Mouse (Mus musculus) granulocyte monocyte progenitor cell, adult 5-6 weeks (primary cell): ENCODE measurements at regions not wholly inside any gene's neighbourhood (a gene's known extent, or its start where the extent isn't known, plus 50 kb on each side); places are given as distances from the start of the nearest gene placed in this dataset.

Experiments used
- ATAC-seq: replicated peaks from 2 replicates; pipeline ENCODE4 v1.8.0; 2016; ENCODE audit warnings: mild to moderate bottlenecking, moderate TSS enrichment, inconsistent platforms; ENCODE audit not compliant: poor library complexity, severe bottlenecking

DNA sequence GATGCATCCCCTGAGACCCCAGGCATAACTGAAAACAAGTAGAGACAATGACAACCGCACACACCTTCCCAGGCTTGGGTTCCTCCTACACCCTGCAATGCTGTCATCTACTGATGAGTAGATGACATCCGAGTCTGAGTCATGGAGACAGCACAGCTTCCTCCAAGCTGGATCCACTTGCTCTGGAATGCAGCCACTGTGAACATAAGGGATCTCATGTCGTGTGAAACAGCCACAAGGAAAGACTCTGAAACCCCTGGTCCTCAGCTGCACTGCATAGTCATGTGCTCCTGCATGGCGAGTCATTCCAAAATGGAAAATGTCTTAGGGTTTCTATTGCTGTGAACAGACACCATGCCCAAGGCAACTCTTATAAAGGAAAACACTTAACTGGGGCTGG lies 305.2 kb upstream of the Zfp64 start:
- ATAC-seq, result no peak

DNA sequence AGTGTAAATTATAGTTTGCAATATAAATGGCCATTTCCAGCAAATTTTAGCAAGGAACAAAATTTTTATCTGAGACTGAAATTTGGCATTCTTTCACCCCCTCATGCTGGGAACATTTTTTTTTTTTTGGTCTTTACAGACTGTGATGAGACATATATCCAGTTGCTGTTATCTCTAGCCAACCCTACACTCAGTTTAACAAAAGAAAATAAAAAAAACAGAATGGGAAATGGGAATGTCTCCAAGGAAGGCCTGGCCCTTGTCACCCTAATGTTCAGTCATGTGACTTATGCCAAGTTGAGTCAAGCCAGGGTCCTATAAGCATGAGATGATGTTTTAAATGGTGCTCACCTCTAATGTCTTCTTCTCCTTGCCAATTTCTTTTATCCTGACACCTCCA lies 289.2 kb upstream of the Zfp64 start:
- ATAC-seq, result no peak

DNA sequence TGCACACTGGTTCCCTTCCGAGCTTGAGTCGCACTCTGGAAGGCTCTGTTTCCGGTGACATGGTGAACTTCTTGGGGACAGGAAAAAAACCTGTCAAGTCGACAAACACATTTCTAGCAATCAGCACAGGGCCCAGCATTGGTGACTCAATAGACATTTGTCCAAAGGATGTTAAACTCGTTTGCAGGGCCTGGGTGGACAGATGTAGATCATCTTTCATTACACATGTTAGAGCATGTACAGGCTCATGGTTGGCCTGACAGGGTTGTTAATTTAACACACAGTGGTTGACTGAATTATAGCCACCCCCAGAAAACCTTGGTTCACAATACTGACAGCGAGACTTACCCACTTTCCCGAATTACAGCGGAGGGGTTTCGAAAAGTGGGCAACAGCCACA lies 288.6 kb upstream of the Zfp64 start:
- ATAC-seq, result no peak

DNA sequence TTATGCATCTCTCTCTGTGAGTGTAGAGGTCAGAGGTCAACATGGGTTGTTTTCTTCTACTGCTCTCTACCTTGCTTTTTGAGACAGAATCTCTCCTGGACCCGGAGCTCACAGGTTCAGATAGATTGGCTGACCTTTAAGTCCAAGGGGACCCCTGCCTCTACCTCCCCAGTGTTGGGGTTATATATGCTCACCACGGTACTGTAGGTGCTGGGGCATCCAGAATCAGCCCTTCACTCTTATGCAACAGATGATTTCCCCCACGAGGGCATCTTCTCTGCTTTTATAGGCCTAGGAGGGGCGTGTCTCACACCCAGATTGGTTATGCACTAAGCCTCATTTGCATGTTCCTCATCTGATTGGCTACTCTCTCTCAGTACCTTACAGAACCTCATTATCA lies 282.5 kb upstream of the Zfp64 start:
- no peak for ATAC-seq

DNA sequence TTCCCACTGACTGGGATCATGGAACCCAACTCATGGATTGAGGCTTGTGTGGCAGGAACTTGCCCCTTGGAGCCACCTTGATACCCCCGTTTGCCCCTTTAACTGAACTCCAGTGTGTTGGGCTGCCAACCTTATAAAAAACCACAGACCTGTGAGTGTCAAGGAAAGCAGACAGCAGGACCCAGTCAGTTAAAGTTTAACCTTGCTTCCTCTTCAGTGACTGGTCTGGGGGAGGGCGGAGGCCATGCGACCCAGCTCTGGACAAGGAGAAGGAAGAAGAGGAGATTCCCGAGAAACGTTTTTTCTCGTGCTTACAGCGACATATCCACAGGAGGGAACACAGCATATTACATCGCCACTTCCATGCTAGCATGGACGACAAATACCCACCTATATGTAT lies 281.9 kb upstream of the Zfp64 start:
- ATAC-seq, result no peak

DNA sequence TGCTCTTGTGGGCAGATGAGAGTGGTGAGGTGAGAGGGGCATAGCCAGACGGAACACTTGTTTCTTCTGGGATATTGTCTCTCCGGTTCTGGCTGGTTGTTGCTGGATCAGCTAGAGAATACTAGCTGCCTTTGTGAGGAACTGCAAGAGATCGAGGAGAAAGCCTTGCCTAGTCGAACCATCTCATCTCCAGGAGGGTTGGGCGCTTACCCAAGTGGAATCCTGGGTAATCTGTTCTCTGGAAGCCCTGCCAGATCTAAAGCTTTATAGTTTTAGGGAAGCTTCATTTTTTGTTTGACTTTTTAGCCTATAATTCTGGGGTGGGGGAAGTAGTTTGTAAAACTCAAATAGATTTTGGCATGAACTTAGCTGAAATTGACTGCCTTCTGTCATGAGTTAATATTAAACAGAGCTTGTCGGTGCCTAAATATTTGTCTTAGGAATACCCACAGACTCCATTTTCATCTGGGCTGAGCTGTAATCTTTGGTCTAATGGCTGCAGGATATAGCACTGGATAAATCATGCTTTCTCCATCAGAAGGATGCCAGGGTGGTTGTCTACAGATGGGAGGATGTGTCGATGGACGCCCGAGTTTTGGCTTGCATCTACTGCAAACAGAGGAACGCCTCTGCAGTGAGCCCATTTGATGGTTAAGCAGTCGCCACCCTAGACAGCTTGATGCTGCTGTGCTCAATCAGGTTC lies 279.1 kb upstream of the Zfp64 start:
- ATAC-seq, result no peak

DNA sequence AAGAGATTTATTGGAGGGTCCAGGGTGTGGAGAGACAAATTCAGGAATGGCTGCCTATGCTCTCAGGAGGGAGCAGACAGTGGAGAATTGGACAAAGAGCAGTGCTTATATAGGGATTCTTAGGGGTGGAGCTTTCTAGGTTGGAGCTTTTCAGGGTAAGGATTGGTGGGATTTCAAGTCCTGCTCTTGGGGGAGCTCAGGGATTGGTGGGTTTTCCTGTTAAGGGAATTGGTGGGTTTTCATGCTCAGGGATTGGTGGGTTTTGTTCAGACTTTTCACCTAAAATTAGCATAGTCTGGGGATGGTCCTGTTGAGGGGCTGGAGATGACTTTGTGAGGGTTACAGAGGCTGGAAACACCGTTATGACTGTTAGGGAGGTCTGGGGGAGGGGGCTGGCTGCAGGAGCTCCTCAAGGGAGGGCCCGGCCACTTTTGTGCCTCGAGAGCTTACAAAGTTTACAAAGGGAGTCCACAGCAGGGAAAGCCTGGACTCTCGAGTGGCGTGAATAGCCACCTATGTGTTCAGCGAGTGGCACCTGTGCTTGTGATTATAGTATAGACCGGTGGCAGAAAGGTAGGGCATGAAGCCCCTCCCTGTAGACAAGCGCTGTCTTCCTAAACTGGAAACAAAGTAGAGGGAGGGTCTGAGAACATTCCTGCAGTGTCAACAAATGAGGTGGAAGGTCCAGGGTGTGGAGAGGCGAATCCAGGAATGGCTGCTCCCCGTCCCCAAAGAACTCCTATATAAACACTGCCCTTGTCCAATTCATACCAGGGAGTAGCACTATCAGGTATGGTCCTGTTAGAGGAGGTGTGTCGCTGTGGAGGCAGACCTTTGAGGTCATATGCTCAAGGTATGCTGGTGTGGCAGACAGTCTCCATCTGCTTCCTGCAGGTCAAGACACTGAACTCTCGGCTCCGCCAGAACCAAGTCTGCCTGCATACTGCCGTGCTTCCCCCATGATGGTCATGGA lies 278.1 kb upstream of the Zfp64 start:
- ATAC-seq, result no peak

DNA sequence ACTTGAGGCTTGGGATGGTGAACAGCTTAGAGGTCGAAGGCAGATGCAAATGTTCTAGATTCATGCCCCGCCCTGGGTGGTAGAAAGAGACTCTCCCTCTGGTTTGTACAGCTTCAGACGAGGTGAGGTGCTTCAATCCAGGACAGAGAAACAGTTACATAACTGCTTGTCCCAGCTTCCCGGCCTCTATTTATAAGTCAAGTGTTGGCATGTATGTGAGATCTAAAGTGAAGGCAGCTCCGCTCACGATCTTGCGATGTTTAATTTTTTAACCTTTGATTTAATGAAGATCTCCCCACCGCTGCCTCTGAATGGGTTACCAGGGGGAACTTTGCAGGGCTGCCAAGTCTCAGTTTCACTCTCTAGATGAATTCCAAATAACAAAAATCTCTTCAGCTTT lies 266.9 kb upstream of the Zfp64 start:
- no peak for ATAC-seq

DNA sequence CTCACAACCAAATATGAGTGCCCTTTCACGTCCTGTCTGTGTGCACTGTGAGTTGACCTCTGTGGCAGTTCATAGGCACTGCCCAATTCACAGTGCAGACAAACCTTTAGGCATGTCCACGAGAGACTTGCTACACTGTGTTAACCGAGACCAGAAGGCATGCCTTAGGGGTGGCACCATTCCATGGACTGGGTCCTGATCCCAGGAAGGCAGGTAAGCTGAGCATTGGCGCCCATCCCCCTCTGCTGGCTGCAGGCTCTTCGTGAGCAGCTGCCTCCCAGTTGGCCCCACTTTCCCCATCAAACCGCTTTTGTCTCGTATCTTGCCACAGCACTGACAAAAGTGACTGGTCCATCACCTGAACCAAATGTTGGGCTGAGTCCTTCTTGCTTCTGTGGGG lies 265.8 kb upstream of the Zfp64 start:
- ATAC-seq, result no peak

DNA sequence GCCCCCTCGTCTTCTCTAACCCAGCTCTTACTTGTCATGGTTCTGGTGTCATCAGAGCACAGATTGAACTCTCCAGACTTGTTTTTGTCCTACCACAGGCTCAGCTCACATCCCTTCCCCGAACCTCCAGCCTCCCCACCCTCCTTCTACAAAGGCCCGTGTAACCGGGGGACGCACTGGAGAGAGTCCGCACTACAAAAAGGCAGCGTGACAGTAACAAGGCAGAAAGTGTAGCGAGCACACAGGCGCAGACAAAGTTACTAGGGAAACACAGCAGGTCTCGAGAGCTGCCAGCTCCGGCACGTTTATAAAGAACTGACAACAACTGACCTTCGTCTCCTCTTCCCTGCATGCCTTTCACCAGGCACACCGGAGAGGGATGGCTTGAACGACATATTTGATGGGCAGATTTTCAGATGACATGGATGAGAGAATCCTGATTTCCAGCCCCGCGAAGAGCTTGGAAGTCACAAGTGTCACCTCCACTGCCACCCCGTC lies 260.2 kb upstream of the Zfp64 start:
- ATAC-seq, result no peak

DNA sequence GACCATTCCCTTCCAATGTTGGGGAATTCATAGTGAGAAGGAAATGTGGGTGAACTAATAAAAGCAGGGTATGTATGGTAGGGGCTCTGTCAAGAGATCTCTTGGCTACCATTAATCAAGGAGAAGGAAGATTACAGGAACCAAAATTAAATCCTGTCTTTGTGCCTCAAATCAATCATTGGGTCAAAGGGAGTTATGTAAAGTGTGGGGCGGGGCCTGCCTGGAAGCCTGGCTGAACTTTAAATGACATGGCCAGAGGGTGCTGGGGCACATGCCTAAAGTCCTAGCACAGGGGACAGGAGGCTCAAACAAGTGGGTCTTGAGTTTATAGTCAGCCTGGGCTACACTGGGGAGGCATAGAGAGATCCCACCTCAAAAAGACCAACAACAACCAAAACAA lies 259.0 kb upstream of the Zfp64 start:
- ATAC-seq, result no peak

DNA sequence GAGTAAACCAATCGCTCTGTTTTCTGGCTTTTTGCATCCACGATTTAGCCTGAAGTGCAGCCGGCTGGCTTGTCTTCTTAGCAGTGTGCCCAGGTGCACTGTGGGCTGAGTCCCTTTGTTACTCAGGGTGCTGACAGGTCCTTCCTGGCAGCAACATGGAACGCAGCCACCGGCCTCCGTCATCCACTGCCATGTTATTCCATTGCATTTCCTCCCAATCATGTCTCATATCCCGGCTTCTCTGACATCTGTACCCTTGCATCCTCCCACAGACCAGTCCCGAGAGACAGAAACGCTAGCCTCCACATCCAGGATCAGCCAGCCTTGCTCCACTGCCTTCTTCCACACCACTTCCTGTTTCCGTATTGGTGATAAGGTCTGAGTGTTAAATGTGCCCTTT lies 257.9 kb upstream of the Zfp64 start:
- ATAC-seq, result no peak

DNA sequence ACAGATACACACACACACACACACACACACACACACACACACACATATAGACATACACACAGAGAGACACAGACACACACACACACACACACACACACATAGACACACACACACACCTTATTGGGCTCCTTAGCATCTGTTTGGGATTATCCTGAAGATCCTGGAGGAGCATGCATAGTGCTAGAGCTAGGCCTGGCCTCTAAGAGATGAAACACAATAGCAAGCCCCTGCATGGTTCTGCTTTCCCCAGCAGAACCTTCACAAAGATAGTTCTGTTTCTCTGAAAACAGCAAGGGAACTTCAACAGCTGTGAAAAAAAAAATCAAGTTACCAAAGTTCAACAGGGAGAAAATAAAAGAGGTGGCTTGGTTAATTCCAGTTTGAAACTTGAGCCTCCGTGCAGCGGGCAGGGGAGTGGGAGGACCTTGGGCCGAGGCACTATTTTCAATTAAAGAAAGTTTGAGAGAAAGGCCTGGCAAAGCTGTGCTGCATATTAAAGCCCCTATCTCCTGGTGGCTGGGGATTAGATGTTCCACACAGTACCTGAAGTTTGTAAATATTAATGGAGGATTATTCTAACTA lies 257.4 kb upstream of the Zfp64 start:
- no peak for ATAC-seq

DNA sequence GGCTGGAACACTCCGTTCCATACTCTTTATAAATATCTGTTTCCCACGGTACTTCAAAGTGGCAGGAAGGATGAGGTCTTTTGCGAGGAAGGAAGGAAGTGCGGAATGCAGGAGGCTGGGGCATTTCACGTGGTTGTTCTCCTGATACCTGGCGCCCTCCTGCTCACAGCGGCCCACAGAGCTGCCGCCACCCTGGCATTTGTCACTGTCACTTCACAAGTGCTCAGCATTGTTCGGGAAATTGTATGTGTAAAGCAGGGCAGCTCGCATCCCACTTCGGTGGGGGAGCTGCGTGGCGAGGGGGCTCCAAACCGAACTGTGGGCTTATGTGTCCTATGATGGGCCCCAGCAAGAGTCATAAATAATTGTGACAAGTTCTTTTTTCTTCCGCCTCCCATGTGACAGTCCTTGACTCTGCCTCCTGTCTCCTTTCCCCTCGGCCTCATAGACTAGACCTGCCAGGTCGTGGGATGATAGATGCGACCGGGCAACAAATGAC lies 248.9 kb upstream of the Zfp64 start:
- ATAC-seq, result no peak

DNA sequence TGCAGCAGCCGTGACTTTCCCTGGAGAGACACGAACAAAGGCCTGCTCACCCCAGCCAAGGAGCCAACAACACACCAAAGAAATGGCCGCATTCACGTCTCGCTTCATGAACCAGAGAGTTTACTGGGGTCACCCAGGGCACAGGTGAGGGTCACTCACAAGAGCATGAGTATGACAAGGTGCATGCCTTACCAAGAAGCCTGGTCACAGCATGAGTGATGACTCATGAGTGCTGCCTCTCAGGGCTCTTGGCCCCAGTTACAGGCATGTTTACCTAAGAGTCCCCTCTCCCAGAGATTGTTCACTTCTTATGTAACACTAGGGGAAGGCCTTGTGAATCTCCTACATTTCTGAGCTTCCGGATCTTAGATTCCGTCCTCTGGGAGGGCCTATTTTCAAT lies 236.6 kb upstream of the Zfp64 start:
- no peak for ATAC-seq

DNA sequence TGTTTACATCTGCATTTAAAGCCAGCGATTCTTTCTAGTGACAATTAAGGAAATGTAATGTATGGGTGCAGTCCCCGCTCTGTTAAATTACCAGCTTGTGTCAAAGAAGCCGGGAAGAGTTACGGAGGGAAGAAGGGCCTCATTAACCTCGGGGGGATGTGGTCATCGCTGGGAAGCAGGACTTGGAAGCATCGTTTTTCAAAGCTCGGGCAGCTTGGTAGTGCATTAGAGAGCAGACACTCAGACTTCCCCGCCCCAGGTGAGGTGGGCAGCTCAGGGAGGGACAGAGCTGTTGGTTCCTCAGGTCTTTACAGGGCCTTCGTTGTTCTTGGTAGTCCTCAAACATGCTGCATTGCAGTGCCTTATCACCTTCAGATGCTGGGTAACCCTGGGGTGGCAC lies 236.1 kb upstream of the Zfp64 start:
- ATAC-seq, result no peak

DNA sequence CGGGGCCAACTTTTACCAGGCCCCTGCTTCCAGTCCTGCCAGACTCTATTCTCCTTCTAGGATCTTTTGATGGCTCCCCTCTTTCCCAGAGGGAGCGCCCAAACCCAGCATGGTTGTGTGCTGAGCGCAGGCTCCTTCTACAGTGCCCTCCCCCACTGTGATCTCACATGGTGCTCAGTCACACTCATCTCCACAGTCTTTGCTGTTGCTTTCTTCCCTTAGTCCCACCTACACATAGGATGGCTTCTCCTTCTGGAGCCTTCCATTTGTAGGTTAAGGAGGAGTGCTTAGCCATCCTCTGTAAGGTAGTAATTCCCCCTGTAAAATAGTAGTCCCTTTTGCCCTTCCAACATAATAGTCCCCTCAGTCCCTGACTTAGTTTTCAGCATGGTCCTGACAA lies 222.2 kb upstream of the Zfp64 start:
- ATAC-seq, result no peak

DNA sequence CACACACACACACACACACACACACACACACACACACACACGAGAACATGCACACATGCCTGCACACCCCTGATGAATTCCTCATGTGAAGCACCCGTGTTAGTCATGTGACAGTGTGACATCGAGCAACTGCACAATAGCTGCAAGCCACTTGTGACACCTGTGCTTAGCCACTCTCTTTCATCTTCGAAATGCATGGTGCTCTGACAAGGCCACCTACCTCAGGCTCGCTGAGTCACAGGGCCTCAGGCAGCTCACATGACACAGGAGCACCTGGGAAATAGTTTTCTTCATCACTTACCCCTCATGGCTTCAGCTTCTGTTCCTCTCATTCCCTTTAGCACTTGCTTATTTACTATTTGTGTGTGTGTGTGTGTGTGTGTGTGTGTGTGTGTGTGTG lies 213.4 kb upstream of the Zfp64 start:
- no peak for ATAC-seq

DNA sequence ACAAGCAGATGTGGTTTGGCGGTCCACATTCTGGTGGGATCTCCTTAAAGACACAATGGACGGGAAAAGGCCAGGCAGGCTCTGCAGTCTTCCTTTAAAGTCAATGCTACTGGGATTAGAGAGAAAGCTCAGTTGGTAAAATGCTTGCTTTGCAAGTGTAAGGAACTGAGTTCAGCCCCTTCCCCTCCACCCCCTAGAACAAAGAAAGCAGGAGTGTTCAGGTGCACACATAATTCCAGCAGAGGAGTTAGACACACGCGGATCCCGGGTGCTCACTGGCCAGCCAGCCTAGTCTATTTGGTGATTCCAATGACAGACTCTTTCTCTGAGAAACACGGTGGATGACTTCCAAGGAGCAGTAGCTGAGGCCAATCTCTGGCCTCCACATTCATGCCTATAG lies 213.0 kb upstream of the Zfp64 start:
- ATAC-seq, result no peak

DNA sequence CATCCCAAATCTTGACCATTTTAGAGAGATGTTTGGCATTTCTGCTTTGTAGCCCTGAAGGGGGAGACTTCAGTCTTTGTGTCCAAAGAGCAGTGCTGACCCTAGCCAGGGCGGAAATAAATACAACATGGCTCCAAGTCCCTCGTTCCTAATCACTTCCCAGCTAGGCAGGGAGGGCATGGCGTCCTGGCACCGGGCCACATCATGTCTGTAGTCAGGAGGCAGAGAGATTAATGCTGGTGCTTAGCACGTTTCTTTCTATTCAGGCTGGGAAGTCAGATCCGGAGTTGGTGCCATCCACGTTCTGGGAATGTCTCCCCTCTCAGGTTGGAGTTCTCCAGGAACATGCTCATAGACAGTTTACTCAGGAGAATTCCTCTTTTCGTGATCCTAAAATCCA lies 206.3 kb upstream of the Zfp64 start:
- ATAC-seq, result no peak

DNA sequence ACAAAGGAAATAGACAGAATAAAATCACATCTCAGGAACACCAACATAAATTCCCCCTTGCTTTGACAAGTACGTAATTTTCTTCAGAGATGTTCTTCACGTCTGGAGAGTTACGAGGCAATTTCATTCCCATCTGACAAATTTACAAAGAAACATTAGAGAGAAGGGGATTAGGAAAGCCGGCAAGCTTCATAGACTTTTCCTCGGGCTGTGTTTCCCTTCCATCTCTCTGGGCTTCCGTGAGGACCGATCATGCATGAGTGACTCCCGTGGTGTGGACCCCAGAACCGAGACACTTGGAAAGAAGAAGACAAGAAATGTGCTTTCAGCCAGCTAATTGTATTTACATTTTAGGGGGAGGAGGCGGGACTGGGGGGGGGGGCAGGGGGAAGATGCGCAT lies 203.4 kb upstream of the Zfp64 start:
- ATAC-seq, result no peak
